Mouse (Mus musculus) liver, postnatal 0 days (tissue): ENCODE measurements around the gene Carnmt1. TPM values are rescaled to one million over a fixed set of nuclear protein-coding genes. Genes with fewer than 3 reads are reported as not detected.

Experiments used
- ATAC-seq: fragments of 200-750 bp; cut with Nextera tagmentation; 2 replicates; pipeline ENCODE4 v1.8.0; 2017; ENCODE audit warnings: mild to moderate bottlenecking, moderate library complexity
- DNase-seq: peaks from one replicate; pipeline ENCODE4 v3.0.0-alpha.2; 2016
- H3K27ac ChIP-seq: fragments of 300-500 bp; sonication (generic); 2 replicates; pipeline ENCODE4 v1.5.1; 2014; ENCODE audit warnings: antibody characterized with exemption, moderate library complexity, mild to moderate bottlenecking, low read depth
- H3K27me3 ChIP-seq: fragments of 300-500 bp; sonication (generic); 2 replicates; pipeline ENCODE4 v1.6.1; 2014; ENCODE audit warnings: low read length, control low read depth, mixed read lengths; ENCODE audit not compliant: insufficient read depth
- H3K36me3 ChIP-seq: fragments of 300-500 bp; sonication (generic); replicated peaks from 2 replicates; pipeline ENCODE4 v1.6.1; 2014; ENCODE audit warnings: mild to moderate bottlenecking, control low read depth, low read length, moderate library complexity, mixed read lengths; ENCODE audit not compliant: insufficient read depth
- H3K4me1 ChIP-seq: fragments of 300-500 bp; sonication (generic); 2 replicates; pipeline ENCODE4 v1.6.1; 2014; ENCODE audit warnings: antibody characterized with exemption, mild to moderate bottlenecking, control low read depth; ENCODE audit not compliant: insufficient read depth
- H3K4me2 ChIP-seq: fragments of 300-500 bp; sonication (generic); 2 replicates; pipeline ENCODE4 v1.6.1; 2014; ENCODE audit warnings: low read depth, mild to moderate bottlenecking, low read length, moderate library complexity, mixed read lengths
- H3K4me3 ChIP-seq: fragments of 300-500 bp; sonication (generic); 2 replicates; pipeline ENCODE4 v1.5.1; 2014; ENCODE audit warnings: low read depth, low read length
- H3K9ac ChIP-seq: fragments of 300-500 bp; sonication (generic); replicated peaks from 2 replicates; pipeline ENCODE4 v1.6.1; 2014; ENCODE audit warnings: mild to moderate bottlenecking, moderate library complexity
- H3K9me3 ChIP-seq: fragments of 300-500 bp; sonication (generic); 2 replicates; pipeline ENCODE4 v1.6.1; 2016; ENCODE audit warnings: mild to moderate bottlenecking, control low read depth, low read length, mixed read lengths
- CTCF ChIP-seq: sonication (generic); IDR thresholded peaks from 2 replicates; pipeline ENCODE4 v1.5.1; 2016; ENCODE audit warnings: antibody characterized with exemption, low read depth
- EP300 ChIP-seq: IDR thresholded peaks from 2 replicates; pipeline ENCODE4 v1.6.1; 2016; ENCODE audit warnings: antibody characterized with exemption, low read depth, mild to moderate bottlenecking
- WGBS: fragments of 180-500 bp; shearing (Covaris S2); extraction: QIAGEN DNeasy Blood & Tissue Kit; methylation state at CpG from one replicate; pipeline ENCODE4 v1.1.7; 2014; ENCODE audit not compliant: insufficient replicate concordance; 5-methylcytosine and 5-hydroxymethylcytosine counted together
- polyA plus RNA-seq: library from polyadenylated mRNA; unstranded; fragments of >200 nt; fragmentation: Nextera tagmentation; extraction: Ambion mirVana; gene quantifications from 2 replicates; pipeline ENCODE4 v1.2.1, GENCODE M21; 2015

Carnmt1 gene
- polyA plus RNA-seq, 1 experiment from 2014 or later = 13.2 TPM

GRCm38 (mm10) chr19:18650473-18650872 is 20.1 kb upstream of the Carnmt1 start:
- Histone ChIP-seq H3K4me1 (peaks cover 6% of the 10 kb centered on the region; the same call in 1 of the 2 replicates), H3K36me3 (peaks cover 2% of the 10 kb centered on the region; the same call in 1 of the 2 replicates), H3K4me2 (peak overlapping the region; percentile 18; the same call in 1 of the 2 replicates), H3K4me3 (no peak overlapping the region), H3K27ac (0 out of 2 replicates have a peak overlapping the region, but pooled peaks have one; percentile 31), H3K27me3 (no peaks in the 10 kb centered on the region), H3K9ac (no peak overlapping the region), H3K9me3 (no peaks in the 10 kb centered on the region)
- 48% methylated on average over 6 of the region's 6 CpGs for WGBS
- DNase-seq (no peak), ATAC-seq (no peak)
- TF ChIP-seq CTCF (no peak), EP300 (no peak)

DNA sequence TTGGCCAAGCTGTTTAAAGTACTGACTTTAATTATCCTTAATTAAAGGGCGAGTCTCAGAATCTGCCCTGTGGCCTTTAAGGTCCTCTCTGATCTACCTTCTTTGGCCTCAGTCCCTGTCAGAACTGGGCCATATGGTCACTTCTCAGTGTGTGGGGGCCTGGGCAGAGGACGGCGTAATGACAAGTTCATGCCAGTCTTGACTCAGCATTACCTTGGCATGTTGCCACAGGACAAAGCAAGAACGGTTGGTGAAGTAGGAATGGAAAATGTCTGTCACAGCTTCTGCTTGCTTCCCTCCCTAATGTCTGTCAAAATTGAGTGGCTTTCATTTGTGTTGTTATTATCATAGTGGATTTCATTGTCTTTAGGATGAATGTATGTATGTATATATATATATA is 18.0 kb upstream of the Carnmt1 start:
- 68% methylated on average over 4 of the region's 4 CpGs for WGBS

GRCm38 (mm10) chr19:18653058-18653457 is 17.5 kb upstream of the Carnmt1 start:
- Histone ChIP-seq H3K4me3 (no peak overlapping the region), H3K9me3 (no peaks in the 10 kb centered on the region), H3K4me2 (no peak overlapping the region), H3K9ac (no peak overlapping the region), H3K36me3 (no peaks in the 10 kb centered on the region), H3K27me3 (no peaks in the 10 kb centered on the region), H3K27ac (no peak overlapping the region), H3K4me1 (peaks cover 3% of the 10 kb centered on the region; the same call in 1 of the 2 replicates)
- TF ChIP-seq EP300 = no peak
- TF ChIP-seq CTCF = no peak
- DNase-seq (no peak), ATAC-seq (no peak)
- 68% methylated on average over 6 of the region's 6 CpGs for WGBS

More for the DNA sequence above, 18.0 kb upstream of the Carnmt1 start:
- no peak overlapping the region for H3K4me3 ChIP-seq
- peaks cover 3% of the 10 kb centered on the region; the same call in 1 of the 2 replicates for H3K4me1 ChIP-seq
- no peaks in the 10 kb centered on the region for H3K36me3 ChIP-seq
- H3K27me3 ChIP-seq = no peaks in the 10 kb centered on the region
- no peak overlapping the region for H3K9ac ChIP-seq
- H3K27ac ChIP-seq = no peak overlapping the region
- no peak for DNase-seq
- no peaks in the 10 kb centered on the region for H3K9me3 ChIP-seq
- H3K4me2 ChIP-seq = no peak overlapping the region
- TF ChIP-seq CTCF (no peak), EP300 (no peak)
- no peak for ATAC-seq

GRCm38 (mm10) chr19:18654330-18654729 is 16.2 kb upstream of the Carnmt1 start:
- H3K4me3 ChIP-seq = no peak overlapping the region
- H3K36me3 ChIP-seq = no peaks in the 10 kb centered on the region
- no peak overlapping the region for H3K4me2 ChIP-seq
- DNase-seq (no peak), ATAC-seq (no peak)
- H3K27ac ChIP-seq = no peak overlapping the region
- peaks cover 3% of the 10 kb centered on the region; the same call in 1 of the 2 replicates for H3K4me1 ChIP-seq
- no peaks in the 10 kb centered on the region for H3K27me3 ChIP-seq
- H3K9ac ChIP-seq = no peak overlapping the region
- TF ChIP-seq CTCF (no peak), EP300 (no peak)
- H3K9me3 ChIP-seq = no peaks in the 10 kb centered on the region
- 88% methylated on average over 8 of the region's 8 CpGs for WGBS

- no peak for TF ChIP-seq EP300
- no peak for TF ChIP-seq CTCF
- no peak overlapping the region for H3K27ac ChIP-seq
- peaks cover 3% of the 10 kb centered on the region; the same call in 1 of the 2 replicates for H3K4me1 ChIP-seq
- no peak overlapping the region for H3K9ac ChIP-seq
- 61% methylated on average over 5 of the region's 5 CpGs for WGBS
- H3K9me3 ChIP-seq = no peaks in the 10 kb centered on the region
- DNase-seq = no peak
- H3K4me2 ChIP-seq = no peak overlapping the region
- ATAC-seq = no peak
- H3K36me3 ChIP-seq = no peaks in the 10 kb centered on the region
- H3K4me3 ChIP-seq = no peak overlapping the region
- no peaks in the 10 kb centered on the region for H3K27me3 ChIP-seq
Measured at GRCm38 (mm10) chr19:18654984-18655383, 15.6 kb upstream of the Carnmt1 start.

- no peak overlapping the region for H3K27ac ChIP-seq
- ATAC-seq (no peak), DNase-seq (no peak)
- H3K4me2 ChIP-seq = no peak overlapping the region
- H3K27me3 ChIP-seq = no peaks in the 10 kb centered on the region
- H3K4me1 ChIP-seq = peaks cover 3% of the 10 kb centered on the region; the same call in 1 of the 2 replicates
- WGBS = 69% methylated on average over 7 of the region's 7 CpGs
- TF ChIP-seq CTCF = no peak
- no peak for TF ChIP-seq EP300
- H3K9me3 ChIP-seq = no peaks in the 10 kb centered on the region
- no peak overlapping the region for H3K4me3 ChIP-seq
- H3K9ac ChIP-seq = no peak overlapping the region
- H3K36me3 ChIP-seq = no peaks in the 10 kb centered on the region
Measured at GRCm38 (mm10) chr19:18655999-18656398, 14.6 kb upstream of the Carnmt1 start.

DNA sequence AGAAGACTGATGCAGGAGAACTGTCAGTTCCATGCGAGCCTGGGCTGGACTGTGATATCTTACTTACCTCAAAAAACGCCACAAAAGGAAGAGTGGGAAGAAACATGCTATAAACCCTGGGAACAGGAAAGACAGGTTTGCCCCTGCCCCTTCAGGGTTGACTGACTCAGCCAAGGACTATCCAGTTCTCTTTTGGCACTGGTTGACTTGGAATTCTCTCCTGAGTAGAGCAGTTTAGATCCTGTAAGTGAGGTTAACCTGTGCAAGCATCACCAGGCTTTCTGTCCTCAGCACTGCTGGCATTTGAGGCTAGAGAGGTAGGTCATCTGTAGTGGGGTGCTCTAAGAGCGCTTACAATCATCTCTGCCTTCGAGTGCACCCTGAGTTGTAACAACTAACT is 12.1 kb upstream of the Carnmt1 start:
- DNase-seq = no peak
- H3K9ac ChIP-seq = no peak overlapping the region
- peaks cover 3% of the 10 kb centered on the region; the same call in 1 of the 2 replicates for H3K4me1 ChIP-seq
- no peak overlapping the region for H3K27ac ChIP-seq
- no peak overlapping the region for H3K4me3 ChIP-seq
- no peak for ATAC-seq
- no peaks in the 10 kb centered on the region for H3K9me3 ChIP-seq
- no peak for TF ChIP-seq CTCF
- TF ChIP-seq EP300 = no peak
- H3K4me2 ChIP-seq = no peak overlapping the region
- WGBS = 62% methylated on average over 4 of the region's 4 CpGs
- no peaks in the 10 kb centered on the region for H3K27me3 ChIP-seq
- no peaks in the 10 kb centered on the region for H3K36me3 ChIP-seq
